Mouse (Mus musculus): ENCODE data around the gene Arl5a.

DNA sequence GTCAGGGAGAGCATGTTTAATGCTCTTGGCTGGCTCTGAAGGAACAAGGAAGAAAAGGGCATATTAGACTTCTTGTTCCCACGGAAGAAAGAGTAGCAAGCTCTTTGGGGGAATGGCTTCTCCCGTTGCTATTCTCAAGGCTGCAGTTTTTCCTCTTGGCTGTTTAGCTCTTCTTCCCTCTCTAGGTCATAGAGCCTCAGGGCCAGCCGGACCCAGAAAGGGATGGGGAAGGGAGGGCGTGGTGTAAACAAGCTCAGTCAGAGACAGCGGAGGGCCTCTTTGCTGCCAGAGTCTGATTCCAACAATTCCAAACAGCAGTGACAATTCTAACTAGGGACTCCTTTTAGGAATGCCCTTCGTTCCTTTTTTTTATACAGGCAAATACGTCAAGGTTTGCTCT is 38.7 kb downstream of the Arl5a start:
- no peak for TF ChIP-seq CTCF (IDR thresholded peaks at IDR 0.05 in 2 of 3, conservative IDR thresholded peaks at IDR 0.05 in 1 of 3; ENCODE audit: control insufficient read depth in 1 of 3, insufficient read depth in 1 of 3, low read depth in 2 of 3, low read length in 3 of 3, poor library complexity in 1 of 3, severe bottlenecking in 1 of 3)
- TF ChIP-seq GABPA (IDR thresholded peaks at IDR 0.05; ENCODE audit: low read depth, low read length) = no peak
- no peak for TF ChIP-seq E2F4 (IDR thresholded peaks at IDR 0.05; ENCODE audit: borderline replicate concordance, low read depth, low read length)

All from MEL (cell line).